Mouse (Mus musculus) hindbrain, embryonic 14.5 days (tissue): Measurements from ENCODE around the gene Tbc1d5. TPM values are rescaled to one million over a fixed set of nuclear protein-coding genes. Genes with fewer than 3 reads are reported as not detected.

Source experiments
- ATAC-seq: fragments of 200-750 bp; cut with Nextera tagmentation; 2 replicates; pipeline ENCODE4 v1.8.0; 2017; ENCODE audit warnings: moderate number of reproducible peaks, mild to moderate bottlenecking, moderate TSS enrichment, moderate library complexity; ENCODE audit not compliant: low FRiP score
- DNase-seq: peaks from one replicate; pipeline ENCODE4 v3.0.0-alpha.2; 2015; ENCODE audit warnings: low spot score
- H3K27ac ChIP-seq: fragments of 300-500 bp; sonication (generic); 2 replicates; pipeline ENCODE4 v1.5.1; 2014; ENCODE audit warnings: mild to moderate bottlenecking, moderate library complexity
- H3K27me3 ChIP-seq: fragments of 300-500 bp; sonication (generic); 2 replicates; pipeline ENCODE4 v1.6.1; 2014; ENCODE audit warnings: mild to moderate bottlenecking, low read length, mixed read lengths; ENCODE audit not compliant: control insufficient read depth, insufficient read depth
- H3K36me3 ChIP-seq: fragments of 300-500 bp; sonication (generic); replicated peaks from 2 replicates; pipeline ENCODE4 v1.6.1; 2014; ENCODE audit not compliant: control insufficient read depth, insufficient read depth
- H3K4me1 ChIP-seq: fragments of 300-500 bp; sonication (generic); replicated peaks from 2 replicates; pipeline ENCODE4 v1.6.1; 2014; ENCODE audit warnings: antibody characterized with exemption, low read length, mixed read lengths; ENCODE audit not compliant: control insufficient read depth, insufficient read depth
- H3K4me2 ChIP-seq: fragments of 300-500 bp; sonication (generic); replicated peaks from 2 replicates; pipeline ENCODE4 v1.6.1; 2014; ENCODE audit warnings: mild to moderate bottlenecking, moderate library complexity
- H3K4me3 ChIP-seq: fragments of 300-500 bp; sonication (generic); replicated peaks from 2 replicates; pipeline ENCODE4 v1.5.1; 2014; ENCODE audit warnings: mild to moderate bottlenecking, low read length
- H3K9ac ChIP-seq: fragments of 300-500 bp; sonication (generic); 2 replicates; pipeline ENCODE4 v1.6.1; 2014
- H3K9me3 ChIP-seq: fragments of 300-500 bp; sonication (generic); 2 replicates; pipeline ENCODE4 v1.6.1; 2016; ENCODE audit warnings: low read length; ENCODE audit not compliant: control insufficient read depth
- WGBS: fragments of 180-500 bp; shearing (Covaris S2); extraction: QIAGEN DNeasy Blood & Tissue Kit; methylation state at CpG from one replicate; pipeline ENCODE4 v1.1.7; 2014; 5-methylcytosine and 5-hydroxymethylcytosine counted together
- polyA plus RNA-seq: library from polyadenylated mRNA; unstranded; fragments of >200 nt; fragmentation: Nextera tagmentation; extraction: Ambion mirVana; gene quantifications from 2 replicates; pipeline ENCODE4 v1.2.1, GENCODE M21; 2014

The Tbc1d5 gene
- polyA plus RNA-seq, 1 experiment from 2014 or later = 8.5 TPM

- H3K36me3 ChIP-seq = no peaks in the 10 kb centered on the region
- ATAC-seq (no peak), DNase-seq (no peak)
- H3K4me3 ChIP-seq = no peak overlapping the region
- no peak overlapping the region for H3K9ac ChIP-seq
- H3K27ac ChIP-seq = no peak overlapping the region
- H3K4me2 ChIP-seq = no peak overlapping the region
- no peaks in the 10 kb centered on the region for H3K9me3 ChIP-seq
- 72% methylated on average over 8 of the region's 8 CpGs for WGBS
- no peaks in the 10 kb centered on the region for H3K4me1 ChIP-seq
- no peaks in the 10 kb centered on the region for H3K27me3 ChIP-seq
Measured at GRCm38 (mm10) chr17:50802380-50802779, 376.8 kb downstream of the Tbc1d5 start.

DNA sequence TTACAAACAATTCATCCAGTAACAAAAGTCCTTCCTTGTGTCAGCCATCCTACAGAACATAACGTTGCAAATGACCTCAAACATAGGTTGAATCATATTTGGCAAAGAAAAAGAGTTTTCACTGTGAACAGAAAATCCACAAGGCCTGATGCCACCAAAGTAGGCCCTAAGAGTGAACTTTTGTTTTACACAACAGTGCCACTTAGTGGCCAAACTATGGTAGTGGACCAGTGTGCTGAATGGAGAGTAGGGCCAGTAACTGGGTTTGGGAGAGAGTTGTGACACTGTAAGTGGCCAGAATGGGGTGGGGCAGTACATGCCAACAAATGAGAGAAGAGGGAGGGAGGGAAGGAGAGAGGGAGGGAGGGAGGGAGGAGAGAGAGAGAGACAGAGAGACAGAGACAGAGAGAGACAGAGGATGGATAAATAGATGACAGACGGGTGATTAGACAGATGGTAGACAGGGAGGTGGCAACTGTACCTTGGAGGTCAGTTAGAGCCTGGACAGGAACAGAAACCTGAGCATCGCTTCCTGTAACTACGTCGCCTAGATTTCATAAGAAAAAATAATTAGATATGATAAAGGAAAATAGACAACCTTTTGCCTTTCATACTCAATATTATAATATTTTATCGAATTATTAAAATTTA lies 383.6 kb downstream of the Tbc1d5 start:
- Histone ChIP-seq H3K36me3 (no peaks in the 10 kb centered on the region), H3K9ac (no peak overlapping the region), H3K27ac (no peak overlapping the region), H3K9me3 (no peaks in the 10 kb centered on the region), H3K4me2 (no peak overlapping the region), H3K4me1 (no peaks in the 10 kb centered on the region), H3K4me3 (no peak overlapping the region), H3K27me3 (no peaks in the 10 kb centered on the region)
- 67% methylated on average over 6 of the region's 6 CpGs for WGBS
- DNase-seq = peak; percentile 85
- peak; percentile 82; the same call in 1 of the 2 replicates for ATAC-seq

- Histone ChIP-seq H3K9me3 (no peaks in the 10 kb centered on the region), H3K4me1 (no peaks in the 10 kb centered on the region), H3K36me3 (no peaks in the 10 kb centered on the region), H3K9ac (no peak overlapping the region), H3K4me2 (no peak overlapping the region), H3K4me3 (no peak overlapping the region), H3K27me3 (no peaks in the 10 kb centered on the region), H3K27ac (no peak overlapping the region)
- DNase-seq (no peak), ATAC-seq (no peak)
- 90% methylated on average over 2 of the region's 2 CpGs for WGBS
Measured at GRCm38 (mm10) chr17:50791671-50792070, 387.5 kb downstream of the Tbc1d5 start.

- Histone ChIP-seq H3K9me3 (no peaks in the 10 kb centered on the region), H3K4me2 (no peak overlapping the region), H3K4me3 (no peak overlapping the region), H3K9ac (no peak overlapping the region), H3K36me3 (no peaks in the 10 kb centered on the region), H3K27me3 (no peaks in the 10 kb centered on the region), H3K27ac (no peak overlapping the region), H3K4me1 (no peaks in the 10 kb centered on the region)
- ATAC-seq (no peak), DNase-seq (no peak)
- 93% methylated on average over 4 of the region's 4 CpGs for WGBS
Measured at GRCm38 (mm10) chr17:50788835-50789234, 390.3 kb downstream of the Tbc1d5 start.

DNA sequence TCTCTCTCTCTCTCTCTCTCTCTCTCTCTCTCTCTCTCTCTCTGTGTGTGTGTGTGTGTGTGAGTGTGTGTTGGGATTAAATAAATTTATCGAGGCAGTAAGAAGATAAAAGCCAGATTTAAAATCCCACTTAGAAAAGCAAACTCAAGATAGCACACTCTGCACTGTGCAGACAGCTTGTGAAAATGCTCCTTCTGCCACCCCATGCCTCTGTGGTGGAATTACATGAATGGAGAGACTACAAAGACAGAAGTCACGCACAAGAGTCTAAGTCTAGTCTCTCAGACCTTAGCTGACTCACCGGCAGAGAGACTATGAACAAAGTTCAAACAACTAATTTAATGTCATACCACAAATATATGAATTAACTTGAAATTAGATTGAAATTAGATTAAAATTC lies 403.9 kb downstream of the Tbc1d5 start:
- H3K9me3 ChIP-seq = no peaks in the 10 kb centered on the region
- H3K9ac ChIP-seq = no peak overlapping the region
- no peaks in the 10 kb centered on the region for H3K4me1 ChIP-seq
- no peak overlapping the region for H3K4me3 ChIP-seq
- no peaks in the 10 kb centered on the region for H3K27me3 ChIP-seq
- H3K27ac ChIP-seq = no peak overlapping the region
- WGBS = 75% methylated on average over 3 of the region's 3 CpGs
- ATAC-seq (no peak), DNase-seq (peak; percentile 38)
- H3K4me2 ChIP-seq = no peak overlapping the region
- H3K36me3 ChIP-seq = no peaks in the 10 kb centered on the region

DNA sequence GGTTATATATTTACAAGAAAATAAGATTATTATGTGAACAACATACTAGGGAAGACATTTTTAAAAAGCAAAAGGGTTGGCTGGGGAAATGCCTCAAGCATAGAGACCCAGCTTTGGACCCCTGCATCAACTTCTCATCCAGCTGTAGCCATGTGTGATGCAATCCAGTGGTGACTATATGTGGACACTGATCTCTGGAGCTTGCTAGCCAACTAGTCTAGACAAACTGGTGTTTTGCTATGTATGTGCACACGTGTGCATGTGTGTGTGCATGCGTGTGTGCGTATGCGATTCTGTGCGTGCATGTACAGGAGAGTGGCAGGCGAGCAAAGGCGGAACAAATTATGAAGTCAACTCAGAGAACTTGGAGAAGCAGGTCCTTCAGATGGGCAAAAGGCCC lies 414.8 kb downstream of the Tbc1d5 start:
- no peaks in the 10 kb centered on the region for H3K9me3 ChIP-seq
- no peak overlapping the region for H3K4me3 ChIP-seq
- no peak overlapping the region for H3K27ac ChIP-seq
- H3K4me1 ChIP-seq = no peaks in the 10 kb centered on the region
- H3K4me2 ChIP-seq = no peak overlapping the region
- ATAC-seq (no peak), DNase-seq (no peak)
- no peaks in the 10 kb centered on the region for H3K27me3 ChIP-seq
- no peak overlapping the region for H3K9ac ChIP-seq
- 94% methylated on average over 7 of the region's 7 CpGs for WGBS
- no peaks in the 10 kb centered on the region for H3K36me3 ChIP-seq

DNA sequence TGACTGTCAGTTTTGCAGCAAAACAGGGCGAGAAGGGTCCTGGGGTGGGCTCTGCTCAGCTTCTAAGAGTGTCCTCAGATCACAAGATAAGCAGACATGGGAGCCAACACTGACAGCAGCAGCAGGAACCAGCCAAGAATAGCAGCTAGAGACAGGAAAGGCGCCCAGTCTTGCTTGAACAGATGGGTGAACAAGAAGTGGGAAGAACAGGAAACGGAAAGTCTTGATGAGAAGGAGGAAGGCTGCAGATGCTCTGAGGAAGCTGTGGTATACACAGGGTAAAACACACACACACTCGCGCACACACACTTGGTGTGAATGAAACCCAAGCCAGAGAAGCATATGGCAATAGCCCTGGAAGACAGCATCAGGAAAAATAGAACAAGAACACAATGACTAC lies 415.7 kb downstream of the Tbc1d5 start:
- WGBS = 85% methylated on average over 5 of the region's 5 CpGs
- no peak for DNase-seq

GRCm38 (mm10) chr17:50762231-50762630 lies 416.9 kb downstream of the Tbc1d5 start:
- no peak for DNase-seq
- Histone ChIP-seq H3K27ac (no peak overlapping the region), H3K36me3 (no peaks in the 10 kb centered on the region), H3K4me1 (no peaks in the 10 kb centered on the region), H3K4me3 (no peak overlapping the region), H3K4me2 (no peak overlapping the region), H3K27me3 (no peaks in the 10 kb centered on the region), H3K9ac (no peak overlapping the region), H3K9me3 (no peaks in the 10 kb centered on the region)
- ATAC-seq = no peak
- 93% methylated on average over 5 of the region's 5 CpGs for WGBS

More for the DNA sequence above, 415.7 kb downstream of the Tbc1d5 start:
- Histone ChIP-seq H3K4me1 (no peaks in the 10 kb centered on the region), H3K27ac (no peak overlapping the region), H3K9ac (no peak overlapping the region), H3K4me3 (no peak overlapping the region), H3K36me3 (no peaks in the 10 kb centered on the region), H3K4me2 (no peak overlapping the region), H3K9me3 (no peaks in the 10 kb centered on the region), H3K27me3 (no peaks in the 10 kb centered on the region)
- no peak for ATAC-seq

- ATAC-seq (no peak), DNase-seq (no peak)
- Histone ChIP-seq H3K4me1 (no peaks in the 10 kb centered on the region), H3K27me3 (no peaks in the 10 kb centered on the region), H3K9ac (no peak overlapping the region), H3K27ac (no peak overlapping the region), H3K9me3 (no peaks in the 10 kb centered on the region), H3K4me3 (no peak overlapping the region), H3K4me2 (no peak overlapping the region), H3K36me3 (no peaks in the 10 kb centered on the region)
- 27% methylated on average over 5 of the region's 5 CpGs for WGBS
Measured at GRCm38 (mm10) chr17:50761082-50761481, 418.1 kb downstream of the Tbc1d5 start.
